Mouse (Mus musculus): ENCODE results near the gene Tcirg1. TPM values are rescaled to one million over a fixed set of nuclear protein-coding genes. Genes with fewer than 3 reads are reported as not detected.

Tcirg1 gene
- total RNA-seq, 1 experiment from 2014 or later, result 48.8 TPM

DNA sequence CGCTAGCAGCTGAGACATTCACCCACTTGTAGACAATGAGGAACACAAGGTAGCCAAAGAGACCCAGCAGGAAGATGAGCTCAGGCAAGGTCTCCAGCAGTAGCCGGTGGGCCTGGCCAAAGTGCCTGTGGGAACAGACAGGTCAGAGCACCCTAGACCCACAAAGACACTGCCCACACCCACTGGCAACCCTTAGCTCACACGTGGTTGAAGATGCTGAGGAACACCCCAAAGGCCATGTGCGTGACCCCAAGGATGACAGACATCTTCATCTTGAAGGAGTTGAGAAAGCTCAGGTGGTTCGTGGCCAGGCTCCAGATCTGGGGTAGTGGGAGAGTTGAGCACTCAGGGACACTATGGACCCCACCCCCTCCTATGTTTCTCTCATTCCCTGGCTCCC, 9.4 kb downstream of the Tcirg1 start:
- no peak for DNase-seq

DNA sequence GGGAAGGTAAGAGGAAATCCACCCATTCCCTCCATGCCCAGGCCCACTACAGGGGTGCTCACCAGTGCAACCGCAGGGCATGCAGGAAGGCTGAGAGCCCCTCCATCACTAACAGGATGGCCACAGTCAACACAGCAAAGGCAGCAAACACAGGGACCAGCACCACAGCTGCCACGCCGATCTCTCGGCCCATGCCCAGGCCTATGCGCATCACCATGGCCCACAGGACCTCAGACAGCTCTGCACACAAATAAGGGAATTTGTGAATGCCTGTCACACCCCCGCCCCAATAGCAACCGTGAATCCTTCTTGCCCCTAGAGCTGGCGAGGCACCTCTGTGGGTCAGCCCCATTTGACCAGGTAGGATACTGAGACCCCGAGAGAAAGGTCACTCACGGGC, 10.7 kb downstream of the Tcirg1 start:
- no peak for DNase-seq

DNA sequence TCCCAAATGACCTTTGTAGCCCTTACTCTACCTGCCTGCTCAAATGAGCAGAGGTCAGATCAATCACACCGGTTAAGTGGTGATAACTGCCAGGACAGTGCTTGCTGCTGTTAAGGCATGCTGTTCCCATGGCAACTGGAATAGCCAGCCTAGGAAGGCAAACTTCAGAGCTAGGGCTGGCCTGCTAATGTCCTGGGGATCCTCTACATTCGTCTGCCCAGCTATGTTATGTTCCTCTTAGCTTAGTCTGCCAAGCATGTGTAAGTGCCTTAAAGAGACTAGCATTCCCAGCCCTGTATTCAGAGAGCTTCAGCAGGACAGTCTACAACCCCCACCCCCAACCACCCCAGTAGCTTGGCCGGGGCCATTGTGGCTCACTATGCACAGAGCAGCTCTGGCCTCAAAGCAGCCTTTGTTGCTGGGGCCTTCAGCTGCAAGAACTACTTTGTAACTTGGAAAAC, 11.7 kb downstream of the Tcirg1 start:
- no peak for DNase-seq

DNA sequence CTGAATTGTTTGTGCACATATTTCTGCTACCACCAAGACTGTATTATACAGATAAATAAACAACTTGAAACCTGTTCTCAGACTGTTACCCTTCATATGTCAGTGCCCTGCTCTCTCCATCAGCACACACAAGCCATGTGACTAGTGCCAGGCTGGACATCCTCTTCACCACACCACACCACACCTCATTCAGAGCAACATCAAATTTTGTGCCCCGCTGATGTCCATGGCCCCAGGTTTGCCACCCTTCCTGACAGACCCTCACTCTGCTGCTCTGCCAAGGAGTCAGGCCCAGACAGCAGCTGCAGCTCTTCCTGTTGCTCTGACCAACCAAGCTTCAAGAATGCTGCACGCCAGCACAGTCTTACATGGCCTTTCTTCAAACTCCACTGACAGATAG, 12.6 kb downstream of the Tcirg1 start:
- DNase-seq, result no peak

DNA sequence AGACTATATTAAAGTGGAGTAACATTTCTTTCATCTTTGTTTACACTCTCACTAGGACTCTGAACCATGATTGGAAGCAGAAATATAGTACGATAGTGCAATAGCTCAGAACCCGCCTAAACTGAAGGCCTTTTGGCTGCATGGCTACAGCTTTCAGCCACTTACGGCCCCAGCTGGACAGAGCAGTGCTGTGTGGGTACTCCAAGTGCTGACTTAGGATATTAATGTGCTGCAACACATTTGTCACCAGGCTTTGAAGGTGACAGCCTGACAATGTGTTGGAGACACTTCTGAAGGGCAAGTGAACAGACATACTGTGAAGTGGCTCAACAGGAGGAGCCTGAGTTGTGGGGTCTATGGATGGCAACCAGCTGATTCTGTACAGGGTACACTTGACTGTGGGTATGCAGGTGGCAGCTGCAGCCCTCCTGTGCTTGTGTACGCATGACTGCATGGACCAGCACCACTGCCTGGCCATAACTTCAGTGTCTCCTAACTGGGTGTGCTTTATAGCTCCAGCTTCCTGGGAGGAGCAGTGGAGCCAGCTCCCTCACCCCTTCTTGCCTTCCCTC, 13.3 kb downstream of the Tcirg1 start:
- no peak for DNase-seq

DNA sequence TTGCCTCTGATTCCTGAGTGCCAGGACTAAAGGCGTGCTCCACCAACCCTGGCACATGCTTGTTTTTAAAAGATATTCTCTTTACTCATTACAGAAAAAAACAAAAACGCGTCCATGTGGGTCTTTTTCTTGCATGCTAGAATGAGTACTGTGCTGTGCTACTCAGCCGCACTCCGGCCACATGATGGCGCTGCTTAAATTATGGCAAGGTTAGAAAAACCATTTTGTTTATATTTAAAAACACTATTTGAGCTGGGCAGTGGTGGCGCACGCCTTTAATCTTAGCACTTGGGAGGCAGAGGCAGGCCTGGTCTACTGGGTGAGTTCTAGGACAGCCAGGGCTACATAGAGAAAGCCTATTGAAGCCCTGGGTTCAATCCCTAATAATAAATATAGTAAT, 16.8 kb downstream of the Tcirg1 start:
- DNase-seq, result no peak

DNA sequence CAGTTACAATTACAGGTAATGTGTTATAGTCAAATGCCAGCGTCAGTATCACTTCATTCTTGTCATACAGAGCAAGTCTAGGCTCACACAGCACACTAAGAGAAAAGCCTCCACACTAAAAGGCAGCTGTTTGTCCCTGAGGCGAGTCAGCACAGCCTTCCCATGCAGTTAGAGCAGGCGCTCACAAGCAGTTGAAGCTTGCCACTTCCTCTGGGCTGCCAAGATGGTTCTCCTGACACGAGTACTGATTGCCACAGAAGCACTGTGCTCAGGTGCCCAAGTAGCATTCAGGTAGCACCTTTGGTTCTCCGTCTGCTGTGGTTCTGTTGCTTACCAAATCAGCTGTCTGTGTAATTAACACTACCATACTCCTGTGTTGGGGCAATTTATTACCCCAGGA, 17.8 kb downstream of the Tcirg1 start:
- DNase-seq, result no peak

DNA sequence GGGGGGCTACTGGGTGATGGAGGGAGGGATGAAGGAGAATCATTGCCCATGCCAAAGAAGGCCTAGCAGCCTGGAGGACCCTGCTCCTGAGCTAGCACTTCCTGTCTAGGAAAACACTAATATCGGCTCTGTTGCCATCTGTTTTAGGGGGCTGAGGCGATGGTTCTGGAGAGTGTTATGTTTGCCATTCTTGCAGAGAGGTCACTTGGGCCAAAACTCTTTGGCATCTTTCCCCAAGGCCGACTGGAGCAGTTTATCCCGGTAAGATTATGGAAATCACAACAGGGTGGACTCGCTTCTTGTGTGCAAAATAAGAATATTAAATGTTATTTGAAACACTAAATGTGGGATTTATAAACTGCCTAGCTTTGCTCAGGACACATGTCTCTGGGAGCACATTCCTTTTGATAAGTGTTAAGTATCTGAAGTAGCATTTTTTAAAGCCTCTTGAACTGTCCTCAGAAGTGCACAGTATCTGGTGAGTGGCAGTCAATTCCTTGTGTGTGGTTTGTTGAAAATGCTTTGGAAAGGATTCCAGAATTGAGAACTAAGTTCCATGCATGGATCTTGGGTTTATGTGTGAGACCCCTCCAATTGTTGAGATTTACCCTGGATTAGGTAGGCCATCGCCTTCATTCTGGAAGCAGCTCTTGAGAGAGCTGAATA, 22.5 kb downstream of the Tcirg1 start:
- DNase-seq, result peak; percentile 66

DNA sequence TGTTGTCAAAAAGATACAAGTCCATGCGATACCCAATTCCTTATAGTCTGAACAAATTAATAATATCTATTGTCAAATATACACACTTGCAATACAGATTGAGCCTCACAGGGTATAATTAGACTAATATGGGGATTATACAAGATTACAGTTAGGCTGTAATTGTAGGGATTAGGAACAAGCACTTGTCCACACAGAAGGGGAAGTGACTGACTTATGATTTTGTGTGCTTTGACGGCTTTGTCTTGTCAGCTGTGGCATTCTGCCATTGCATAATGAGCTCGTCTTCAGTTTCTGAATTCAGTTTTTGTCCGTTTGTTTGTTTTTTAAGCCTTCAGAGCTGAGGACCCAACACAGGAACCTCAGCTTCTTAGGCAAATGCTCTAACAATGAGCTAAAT, 24.7 kb downstream of the Tcirg1 start:
- no peak for DNase-seq

DNA sequence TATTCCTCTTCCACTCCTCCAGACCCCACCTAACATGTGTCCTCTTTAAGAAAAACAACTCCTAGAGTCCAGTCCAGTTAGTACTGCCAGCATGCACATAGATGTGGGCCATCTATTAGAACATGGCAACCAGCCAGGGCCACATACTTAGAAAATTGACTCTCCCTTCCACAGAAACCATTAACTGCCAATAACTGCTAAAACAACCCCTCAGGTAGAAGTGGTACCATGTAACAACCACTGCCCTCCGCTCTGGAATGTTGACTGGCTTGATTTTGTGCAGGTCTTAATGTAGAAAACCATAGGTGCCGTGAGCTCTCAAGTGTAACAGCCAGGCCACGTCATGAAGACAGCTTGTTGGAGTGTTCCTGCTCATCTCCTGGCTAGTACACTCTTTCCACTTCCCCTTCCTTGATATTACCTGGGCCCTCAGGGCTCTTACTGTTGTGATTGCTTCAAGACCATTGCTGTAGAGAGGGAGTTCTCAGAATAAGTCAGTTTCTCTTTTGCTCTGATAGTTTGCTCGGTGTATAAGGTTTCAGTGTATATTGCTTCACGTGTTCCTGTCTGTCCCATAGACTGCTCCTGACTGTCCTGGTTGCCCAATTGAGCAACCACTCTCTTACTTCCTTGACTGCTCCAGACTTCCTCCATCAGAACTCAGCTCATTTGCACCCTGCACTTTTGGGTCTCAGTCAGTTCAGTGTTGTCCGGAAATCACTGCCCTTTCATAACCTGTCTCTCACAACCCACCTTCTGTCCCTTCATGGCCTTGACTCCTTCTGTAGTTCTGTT, 26.7 kb downstream of the Tcirg1 start:
- no peak for DNase-seq

DNA sequence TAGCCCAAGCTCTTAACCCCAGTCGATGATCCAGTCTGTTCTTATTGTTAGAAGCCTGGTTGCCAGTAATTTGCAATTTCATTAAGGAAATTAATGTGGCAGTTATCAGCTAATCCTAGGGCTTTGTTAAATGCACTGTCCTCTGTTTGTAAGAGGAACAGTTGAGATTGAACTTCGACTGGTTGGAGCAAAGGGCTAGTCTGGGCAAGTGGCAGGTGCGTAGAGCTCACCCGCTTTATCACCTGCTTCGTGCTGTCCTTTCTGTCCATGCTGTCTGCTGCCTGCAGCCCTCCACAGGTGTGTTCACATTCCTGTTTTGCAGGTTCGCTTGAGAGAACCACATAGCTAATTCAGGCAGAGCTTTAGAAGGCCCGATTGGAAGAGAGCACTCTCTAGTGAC, 31.9 kb downstream of the Tcirg1 start:
- DNase-seq, result no peak

DNA sequence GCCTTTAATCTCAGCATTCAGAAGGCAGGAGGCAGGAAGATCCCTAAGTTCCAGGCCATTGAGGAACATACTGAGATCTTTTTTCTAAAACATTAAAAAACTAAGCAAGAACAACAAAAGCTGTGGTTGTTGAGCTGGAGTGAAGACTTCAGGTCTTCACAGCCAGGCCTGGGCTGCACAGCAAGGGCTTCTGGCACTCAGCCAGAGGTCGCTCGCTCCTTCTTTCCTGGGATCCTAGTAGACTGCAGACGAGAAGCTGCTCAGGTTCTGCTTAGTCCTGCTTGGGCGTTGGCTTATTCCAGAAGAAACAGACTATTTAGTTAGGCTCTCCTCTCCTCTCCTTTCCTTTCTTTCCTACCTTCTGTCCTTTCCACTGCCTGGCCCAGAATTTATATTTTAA, 34.6 kb downstream of the Tcirg1 start:
- DNase-seq, result peak; percentile 57

DNA sequence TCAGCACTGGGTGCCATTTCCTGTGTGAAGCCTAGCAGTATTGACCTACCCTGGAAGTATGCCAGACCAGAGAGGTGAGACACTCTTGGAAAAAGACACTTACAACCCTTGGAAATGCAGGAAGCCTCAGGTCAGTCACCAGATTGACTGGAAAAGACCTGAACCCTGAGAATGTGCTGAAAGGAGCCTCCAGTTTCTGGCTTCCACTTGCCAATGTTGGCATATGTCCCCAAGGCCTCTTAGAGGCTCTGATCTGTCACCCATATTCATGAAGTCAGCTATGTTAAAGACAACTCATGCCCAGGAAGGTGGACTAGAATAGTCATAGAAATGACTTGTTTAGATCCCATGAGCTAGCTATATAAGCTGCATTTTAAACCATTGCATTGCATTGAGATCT, 35.5 kb downstream of the Tcirg1 start:
- peak; percentile 45 for DNase-seq

DNA sequence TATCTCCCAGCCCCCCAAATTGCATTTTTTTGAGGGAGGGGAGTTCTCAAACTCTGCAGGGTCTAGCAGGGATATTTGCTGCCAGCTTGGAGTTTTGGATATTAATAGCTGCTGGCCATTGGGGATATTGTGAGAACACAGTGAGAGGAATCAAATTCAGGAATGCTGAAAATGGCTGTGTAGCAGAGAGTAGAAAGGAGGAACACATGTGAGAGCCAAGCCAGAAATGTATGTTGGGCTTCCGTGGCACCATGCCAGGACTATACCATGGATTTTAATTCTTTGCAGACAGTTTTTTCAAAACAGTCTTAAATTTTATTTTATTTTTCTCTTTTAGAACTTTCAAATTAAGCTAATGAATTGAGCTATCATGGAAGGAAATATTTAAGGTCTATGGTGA, 38.6 kb downstream of the Tcirg1 start:
- no peak for DNase-seq

DNA sequence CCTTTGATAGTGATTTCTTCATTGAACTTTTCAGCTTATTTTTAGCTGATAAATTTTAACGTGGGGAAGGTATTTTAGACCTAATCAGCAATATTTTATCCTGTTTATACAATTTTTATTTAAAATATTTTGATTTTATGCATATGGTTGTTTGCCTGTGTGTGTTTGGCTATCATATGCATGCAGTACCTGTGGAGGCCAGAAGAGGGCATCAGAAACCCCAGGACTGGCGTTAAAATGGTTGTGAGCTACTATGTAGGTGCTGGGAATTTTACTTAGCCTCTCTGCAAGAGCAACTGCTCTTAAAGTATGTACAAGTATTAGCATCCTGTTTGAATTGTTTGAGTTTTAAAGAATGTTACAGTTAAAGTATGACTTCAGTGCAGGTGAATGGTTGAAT, 42.0 kb downstream of the Tcirg1 start:
- DNase-seq, result no peak

DNA sequence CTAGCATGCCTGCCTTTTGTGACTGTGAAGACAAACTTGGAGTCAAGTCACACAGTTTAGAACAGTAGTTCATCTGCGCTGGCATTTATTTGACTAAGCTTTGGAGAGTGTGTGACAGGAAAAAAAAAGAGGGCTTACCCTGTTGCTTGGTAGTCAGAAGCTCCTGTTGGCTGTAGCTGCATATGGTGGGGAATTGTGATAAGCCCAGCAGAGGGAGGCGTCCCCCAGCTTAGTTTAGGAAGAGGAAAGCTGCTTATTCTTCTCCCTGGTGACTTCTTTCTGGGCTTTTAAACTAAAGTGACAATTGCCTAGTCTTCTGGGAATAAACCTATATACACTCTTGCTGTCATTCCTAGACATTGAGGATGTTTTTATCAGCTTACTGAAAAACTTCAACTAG, 44.2 kb downstream of the Tcirg1 start:
- no peak for DNase-seq

DNA sequence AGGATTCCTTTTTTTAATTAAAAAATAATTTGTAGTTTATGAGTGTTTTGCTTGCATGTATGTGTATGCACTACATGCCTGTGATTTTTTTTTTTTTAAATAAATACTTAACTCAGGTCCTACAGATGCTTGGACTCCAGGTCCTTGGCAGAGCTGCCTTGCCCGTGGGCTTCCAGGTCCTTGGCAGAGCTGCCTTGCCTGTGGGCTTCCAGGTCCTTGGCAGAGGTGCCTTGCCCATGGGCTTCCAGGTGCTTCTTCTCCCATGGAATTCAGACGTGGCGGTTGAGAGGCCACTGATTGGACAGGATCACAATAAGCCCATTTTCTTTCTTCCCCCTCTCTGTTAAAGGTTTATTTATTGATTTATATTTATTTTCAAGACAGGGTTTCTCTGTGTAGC, 49.7 kb downstream of the Tcirg1 start:
- DNase-seq, result no peak

DNA sequence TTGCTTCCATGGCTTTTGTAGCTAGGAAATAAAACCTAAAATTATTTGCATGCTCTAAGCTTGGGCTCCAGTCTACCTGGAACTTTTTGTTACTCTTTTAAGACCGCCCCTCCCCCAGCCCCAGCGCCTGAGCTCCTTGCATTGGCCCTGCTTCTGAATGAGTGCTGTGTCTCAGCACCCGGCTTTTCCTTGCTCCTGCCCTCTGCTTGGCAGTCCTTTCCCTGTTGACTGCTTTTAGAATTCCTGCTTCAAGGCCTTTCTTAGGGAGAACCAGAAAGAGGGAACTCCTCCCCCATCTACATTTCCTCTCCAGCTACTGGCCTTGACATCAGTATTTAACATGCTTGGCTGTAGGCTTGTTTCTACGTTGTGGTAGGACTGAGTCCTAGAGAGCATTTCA, 51.3 kb downstream of the Tcirg1 start:
- peak; percentile 52 for DNase-seq

DNA sequence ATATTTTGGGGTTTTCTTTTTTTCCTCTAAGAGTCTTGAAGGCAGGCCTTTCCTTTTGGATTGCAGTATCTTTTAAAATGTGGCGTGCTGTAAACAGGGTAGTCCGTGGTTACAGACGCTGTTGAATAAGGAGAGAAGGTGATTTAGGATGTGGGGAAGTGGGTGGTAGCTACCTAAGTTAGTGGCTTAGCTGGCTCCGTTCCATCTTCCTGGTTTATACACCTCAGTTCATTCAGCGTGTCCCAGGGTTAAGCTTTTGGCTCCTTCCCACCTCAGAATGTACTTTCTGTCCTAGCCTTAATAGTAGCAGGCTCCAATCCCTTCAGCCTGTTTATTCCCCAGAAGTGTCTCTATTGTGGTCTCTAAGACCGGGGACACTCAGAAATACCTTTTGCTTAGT, 51.8 kb downstream of the Tcirg1 start:
- no peak for DNase-seq

DNA sequence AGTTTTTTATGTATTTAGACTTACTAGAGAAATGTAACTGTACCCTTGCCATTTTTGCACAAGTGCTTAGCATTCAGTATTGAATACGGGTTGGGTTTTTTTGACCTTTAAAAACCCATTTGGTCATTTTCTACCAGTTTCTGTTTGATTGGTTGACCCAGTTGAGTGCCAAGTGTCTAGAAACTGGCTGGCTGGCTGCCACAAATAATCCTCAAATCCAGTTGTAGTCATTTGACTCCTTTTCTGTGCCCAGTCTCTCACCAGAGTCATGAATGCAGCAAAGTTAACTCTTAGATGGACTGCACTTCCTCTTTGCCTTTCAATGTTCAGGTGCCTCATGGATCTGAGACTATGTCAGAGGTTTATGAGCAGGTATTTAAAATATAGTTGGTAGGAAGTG, 53.0 kb downstream of the Tcirg1 start:
- DNase-seq, result peak; percentile 76

DNA sequence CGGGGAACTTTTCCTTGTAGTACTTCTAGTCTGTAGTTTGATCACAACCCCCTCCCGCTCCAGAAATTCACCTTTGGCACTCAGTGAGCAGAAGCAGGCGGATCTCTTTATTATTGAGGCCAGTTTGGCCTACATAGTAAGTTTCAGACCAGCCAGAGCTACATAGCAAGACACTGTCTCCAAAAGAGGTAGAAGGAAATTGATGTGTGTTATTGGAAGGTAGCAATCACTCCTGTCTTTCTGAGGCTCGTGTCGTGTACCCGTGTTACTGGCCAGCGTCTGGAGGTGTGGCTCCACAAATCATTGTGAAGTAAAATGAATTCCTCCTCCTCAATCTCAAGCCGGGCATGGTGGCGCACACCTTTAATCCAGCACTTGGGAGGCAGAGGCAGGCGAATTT, 53.8 kb downstream of the Tcirg1 start:
- DNase-seq, result no peak

DNA sequence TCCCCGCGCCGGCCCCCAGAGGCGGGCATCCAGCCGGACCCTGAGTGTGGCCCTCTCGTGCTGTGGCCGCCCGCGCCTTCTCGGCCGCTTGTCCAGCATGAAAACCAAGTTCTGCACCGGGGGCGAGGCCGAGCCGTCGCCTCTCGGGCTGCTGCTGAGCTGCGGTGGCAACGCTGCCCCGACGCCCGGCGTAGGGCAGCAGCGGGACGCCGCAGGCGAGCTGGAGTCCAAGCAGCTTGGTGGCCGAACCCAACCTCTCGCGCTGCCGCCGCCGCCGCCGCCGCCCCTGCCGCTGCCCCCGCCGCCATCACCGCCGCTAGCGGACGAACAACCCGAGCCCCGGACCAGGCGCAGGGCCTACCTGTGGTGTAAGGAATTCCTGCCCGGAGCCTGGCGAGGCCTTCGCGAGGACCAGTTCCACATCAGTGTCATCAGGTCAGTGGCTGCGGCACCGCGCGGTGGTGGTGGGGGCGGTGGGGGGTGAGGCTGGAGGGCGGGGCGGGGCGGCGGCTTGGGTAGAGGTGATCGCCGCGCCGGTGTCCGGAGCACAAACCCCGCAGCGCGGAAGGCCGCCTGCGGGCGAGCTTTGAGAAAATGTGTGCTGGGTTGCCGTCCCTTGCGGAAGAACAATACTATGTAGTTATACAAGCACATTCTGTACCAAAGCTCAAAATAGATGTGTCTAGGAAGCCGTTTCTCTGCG, 54.8 kb downstream of the Tcirg1 start:
- peak; percentile 80 for DNase-seq

DNA sequence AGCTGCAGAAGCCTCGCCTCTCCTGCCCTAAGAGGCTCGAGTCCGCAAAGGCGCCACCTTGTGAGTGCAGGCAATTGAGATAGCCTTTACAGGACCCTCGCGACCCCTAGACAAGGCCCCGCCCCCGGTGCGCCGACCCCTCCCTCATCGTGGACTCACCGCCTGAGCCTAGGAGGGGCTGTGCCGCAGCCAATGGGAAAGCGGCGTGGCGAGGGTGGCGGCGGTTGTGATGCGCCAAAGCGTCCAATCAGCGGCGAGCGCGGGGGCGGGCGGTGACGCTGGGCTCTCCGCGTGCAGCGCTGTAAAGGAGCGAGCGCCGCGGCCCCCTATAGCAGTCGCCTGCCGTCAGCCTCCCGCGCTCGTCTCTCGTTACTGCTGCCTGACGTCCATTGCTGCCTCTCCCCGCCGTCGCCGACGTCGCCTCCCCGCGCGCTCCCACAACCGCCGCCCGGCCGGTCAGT, 55.4 kb downstream of the Tcirg1 start, which contains the start of gene Chka:
TSS of gene Chka (plus strand) at position 272 of the 461 bp plus-strand sequence.
- DNase-seq, result peak; percentile 98

Data from adrenal gland, postnatal 14 days (tissue).